Mouse (Mus musculus): Measurements from ENCODE around the gene Fkbp8.

- TF ChIP-seq CTCF (IDR thresholded peaks at IDR 0.05; ENCODE audit: extremely low read depth, insufficient read depth, insufficient read length, insufficient replicate concordance) (no peak), POLR2A (IDR thresholded peaks at IDR 0.05; ENCODE audit: low read depth, low read length) (no peak)
Measured at GRCm38 (mm10) chr8:70528182-70528797, 766 bp downstream of the Fkbp8 start.

All from spleen, adult 2 months (tissue).